Mouse (Mus musculus) heart, postnatal 10 days (tissue): Measurements from ENCODE around the gene Ccdc107. TPM values are rescaled to one million over a fixed set of nuclear protein-coding genes. Genes with fewer than 3 reads are reported as not detected.
A peak's percentile ranks its signal among the peaks of the same experiment; 100 is the strongest.

Experiments used
- DNase-seq, 2 experiments: peaks; one replicate each; pipeline ENCODE4 v3.0.0; 2021
- intact Hi-C: fragments of 180-260 bp; cut with DNase I; formaldehyde crosslinking; loops from one replicate; pipeline ENCODE4 v1.15.1; 2025
- total RNA-seq, 2 experiments: library from RNA; stranded (reverse); gene quantifications; 2 replicates each; pipeline ENCODE4 v1.2.3; 2021

Ccdc107 gene
- total RNA-seq = 10 to 100 TPM; 26.1 to 27.3 TPM

DNA sequence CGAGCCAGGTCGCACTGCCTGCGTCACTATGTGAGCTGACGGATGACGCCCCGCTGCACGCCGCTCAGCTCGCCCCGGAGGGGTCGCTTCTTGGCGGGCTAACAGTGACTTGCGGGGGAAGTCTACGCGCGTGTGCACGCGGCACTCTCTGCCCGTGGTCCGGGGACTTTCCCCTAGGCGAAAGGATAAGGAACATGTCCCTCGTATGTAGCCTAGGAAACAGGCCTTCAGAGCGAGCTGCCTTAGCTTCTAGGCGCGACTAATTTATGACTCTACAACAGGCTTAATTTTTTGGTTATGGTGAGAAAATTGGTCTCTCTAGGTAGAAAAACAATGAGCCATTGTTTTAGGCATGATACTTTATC, at the start of gene Ccdc107:
Gene Ccdc107 (plus strand): TSS at position 80 of the 365 bp plus-strand sequence.
- intact Hi-C loops = loop anchor here (2.0 kb wide), 1 partner anchor 32 kb away; no protein-coding TSS in a partner anchor
- peak; percentile 91 to 94 for DNase-seq

- intact Hi-C loops = loop anchor here (2.0 to 5.0 kb wide), 2 partner anchors 119 to 224 kb away; partner anchors contain the start of genes Creb3, Fam221b, Tln1 and Tmem8b
These were observed 49.2 kb upstream of the Ccdc107 start for GRCm38 (mm10) chr4:43443511-43443910.

GRCm38 (mm10) chr4:43447251-43447650, 45.4 kb upstream of the Ccdc107 start:
- no peak for DNase-seq
- intact Hi-C loops = no loop called here

More at GRCm38 (mm10) chr4:43443511-43443910, 49.2 kb upstream of the Ccdc107 start:
- DNase-seq = peak in 1 of 2 experiments; percentile 58

- DNase-seq = peak; percentile 56 to 62
- intact Hi-C loops = no loop called here
These were observed 44.1 kb upstream of the Ccdc107 start for GRCm38 (mm10) chr4:43448554-43448953.

GRCm38 (mm10) chr4:43452315-43452714, 40.4 kb upstream of the Ccdc107 start:
- DNase-seq = peak; percentile 32 to 41
- intact Hi-C loops = no loop called here

- intact Hi-C loops = no loop called here
- DNase-seq = no peak
These were observed 39.3 kb upstream of the Ccdc107 start for GRCm38 (mm10) chr4:43453413-43453812.

DNA sequence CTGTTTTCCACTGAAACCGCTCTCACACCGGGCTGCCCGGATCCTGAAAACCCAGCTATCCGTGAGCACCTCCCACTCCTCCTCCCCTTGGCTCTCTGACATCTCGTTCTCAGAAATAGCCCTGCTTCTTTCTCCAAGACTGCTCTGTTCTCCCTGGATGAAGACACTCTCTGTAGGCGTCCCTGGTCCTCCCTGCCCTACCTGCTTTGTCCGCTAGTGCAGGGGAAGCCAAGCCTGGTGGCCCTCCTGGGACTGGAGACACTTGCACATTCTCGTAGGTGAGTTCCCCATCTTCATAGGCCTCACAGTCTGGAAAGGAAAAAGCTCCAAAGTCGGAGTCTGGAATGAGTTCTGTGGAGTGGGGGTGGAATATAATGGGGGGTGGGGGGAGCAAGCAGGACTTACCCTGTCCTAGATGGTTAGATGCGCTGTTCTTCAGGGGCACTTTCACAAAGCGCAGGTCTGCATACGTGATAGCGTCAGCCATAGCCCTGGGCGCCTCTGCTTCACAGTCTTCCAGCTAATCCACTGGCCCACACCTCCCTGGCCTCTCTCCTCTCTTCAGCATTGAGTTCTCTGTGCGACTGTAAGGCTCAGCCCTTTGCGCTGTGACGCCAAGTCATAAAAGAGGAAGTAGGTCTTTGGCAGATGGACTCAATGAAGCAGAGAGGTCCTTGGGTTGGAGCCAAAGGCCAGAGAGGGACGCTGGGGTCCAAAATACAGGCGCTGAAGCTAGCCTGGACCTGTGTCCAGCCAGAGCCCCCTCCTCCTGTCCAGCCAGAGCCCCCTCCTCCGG, 38.5 kb upstream of the Ccdc107 start, which contains the start of gene Cd72:
Gene Cd72 (minus strand): TSS at position 588 of the 796 bp plus-strand sequence.
- intact Hi-C loops = no loop called here
- DNase-seq = no peak

- intact Hi-C loops = no loop called here
- DNase-seq = no peak
These were observed 36.2 kb upstream of the Ccdc107 start for GRCm38 (mm10) chr4:43456470-43456869.

GRCm38 (mm10) chr4:43457124-43457523, 35.6 kb upstream of the Ccdc107 start:
- intact Hi-C loops = no loop called here
- no peak for DNase-seq

GRCm38 (mm10) chr4:43463102-43463501, 29.6 kb upstream of the Ccdc107 start:
- intact Hi-C loops = no loop called here

GRCm38 (mm10) chr4:43465935-43466334, 26.8 kb upstream of the Ccdc107 start:
- no peak for DNase-seq
- intact Hi-C loops = no loop called here

More at GRCm38 (mm10) chr4:43463102-43463501, 29.6 kb upstream of the Ccdc107 start:
- DNase-seq = no peak

DNA sequence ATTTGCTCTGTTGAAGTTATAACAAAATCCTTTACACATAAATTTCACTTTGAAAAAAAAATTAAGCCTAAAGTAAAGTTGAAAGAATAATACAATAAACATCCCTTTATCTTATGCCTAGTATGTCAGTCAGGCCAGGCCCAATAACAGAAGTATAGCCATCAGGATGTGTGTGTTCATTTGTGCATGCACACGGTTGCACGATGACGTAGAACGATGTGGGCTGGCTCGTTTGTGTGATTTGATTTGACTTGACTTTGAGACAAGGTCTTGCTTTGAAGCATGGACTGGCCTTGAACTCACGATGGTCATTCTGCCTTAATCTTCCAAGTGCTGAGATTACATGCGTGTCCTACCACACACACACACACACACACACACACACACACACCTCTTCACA, 25.8 kb upstream of the Ccdc107 start:
- intact Hi-C loops = no loop called here

GRCm38 (mm10) chr4:43470301-43470700, 22.4 kb upstream of the Ccdc107 start:
- intact Hi-C loops = no loop called here
- DNase-seq = no peak

More for the DNA sequence above, 25.8 kb upstream of the Ccdc107 start:
- no peak for DNase-seq

- DNase-seq = no peak
- intact Hi-C loops = no loop called here
These were observed 19.1 kb upstream of the Ccdc107 start for GRCm38 (mm10) chr4:43473636-43474035.

DNA sequence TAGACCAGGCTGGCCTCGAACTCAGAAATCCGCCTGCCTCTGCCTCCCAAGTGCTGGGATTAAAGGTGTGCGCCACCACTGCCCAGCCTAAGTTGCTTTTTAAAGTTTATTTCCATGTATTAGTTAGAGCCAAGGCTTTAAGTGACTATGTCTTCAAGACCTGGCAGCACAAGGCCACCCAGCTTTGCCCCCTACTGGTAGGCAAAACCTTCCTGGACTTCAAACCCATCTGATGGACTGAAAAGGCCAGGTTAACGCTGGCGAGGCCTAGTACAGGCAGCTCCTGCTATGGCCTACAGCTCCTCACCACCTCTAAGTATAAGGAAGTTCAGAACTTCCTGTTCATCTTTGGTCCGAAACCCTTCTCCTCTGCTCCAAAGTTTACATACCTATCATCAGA, 16.1 kb upstream of the Ccdc107 start:
- intact Hi-C loops = no loop called here
- DNase-seq = no peak

- peak; percentile 91 to 93 for DNase-seq
- intact Hi-C loops = no loop called here
These were observed 14.7 kb upstream of the Ccdc107 start for GRCm38 (mm10) chr4:43477857-43478533.

DNA sequence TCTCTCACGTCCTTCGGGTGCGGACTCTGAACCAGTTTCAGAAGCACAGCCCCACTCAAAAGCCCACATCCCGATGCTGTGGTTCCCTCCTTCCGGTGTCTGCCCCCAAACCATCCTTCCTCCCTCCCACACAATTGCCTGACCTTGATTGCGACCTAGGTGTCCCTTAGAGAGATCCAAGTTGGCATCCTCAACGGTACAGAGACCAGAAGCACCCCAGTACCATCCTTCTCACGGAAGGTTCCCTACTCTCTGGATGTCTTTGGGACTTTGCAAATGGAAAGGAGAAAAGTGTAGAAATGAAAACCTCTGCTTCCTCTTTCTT, 14.2 kb upstream of the Ccdc107 start:
- no peak for DNase-seq
- intact Hi-C loops = no loop called here

GRCm38 (mm10) chr4:43478906-43479832, 13.5 kb upstream of the Ccdc107 start:
- intact Hi-C loops = loop anchor here (1.0 kb wide), 1 partner anchor 37 kb away; no protein-coding TSS in a partner anchor
- DNase-seq = peak; percentile 69 to 84

DNA sequence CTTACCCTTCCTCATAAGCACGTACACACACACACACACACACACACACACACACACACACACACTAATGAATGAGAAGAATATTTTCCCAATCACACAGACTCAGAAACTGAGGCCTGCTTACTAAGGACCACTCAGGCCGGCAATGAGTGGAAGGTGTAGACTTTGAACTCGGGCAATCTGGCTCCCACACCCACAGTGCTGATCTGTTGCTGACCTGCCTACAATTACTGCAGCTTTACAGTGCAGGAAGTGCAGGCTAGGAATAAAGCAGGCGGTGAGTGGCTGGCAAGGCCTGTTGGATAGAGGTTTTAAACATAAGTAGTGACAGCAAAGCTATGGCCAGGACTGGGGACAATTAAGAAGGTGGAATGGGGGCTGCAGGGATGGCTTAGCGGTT, 11.7 kb upstream of the Ccdc107 start:
- no peak for DNase-seq
- intact Hi-C loops = no loop called here

- DNase-seq = no peak
- intact Hi-C loops = no loop called here
These were observed 10.7 kb upstream of the Ccdc107 start for GRCm38 (mm10) chr4:43481894-43482456.
